In genomic region chr14:31407208-31407607, GRCm38 (mm10) we compare ENCODE assay signal across 10 mouse cellular contexts. TPM values are rescaled to one million over a fixed set of nuclear protein-coding genes. Genes with fewer than 3 reads are reported as not detected.
DNase-seq lines count a peak whose midpoint lies in the region; ATAC-seq and TF ChIP-seq lines count a peak whose summit lies in the region.
"Had no signal": no experiment of that assay in that cellular context is flagged by ENCODE, and none has a peak within 500 bp of the region (broad histone marks: within the 10 kb centered on the region; RNA-seq: fewer than 3 reads in every experiment).

No protein-coding gene starts in this region.

- no peak for TF ChIP-seq CTCF in testis, adult 2 months (IDR thresholded peaks at IDR 0.05; ENCODE audit: control insufficient read depth, insufficient read depth, insufficient replicate concordance, low read depth, low read length)

- ATAC-seq in heart, embryonic 12.5 days (ENCODE audit: insufficient number of reproducible peaks, low FRiP score): no peak
- ATAC-seq in kidney, embryonic 16.5 days (ENCODE audit: low FRiP score, low TSS enrichment): 0 out of 2 replicates have a peak, but pooled peaks have one; percentile 20
- ATAC-seq in erythroblast, adult 5-6 weeks (replicated peaks; ENCODE audit: low FRiP score, poor library complexity, severe bottlenecking): no peak
- ATAC-seq: forebrain, embryonic 16.5 days had no signal

- TF ChIP-seq POLR2A in testis, adult 2 months (IDR thresholded peaks at IDR 0.05; ENCODE audit: control insufficient read depth, low read depth, low read length): no peak

- H3K9ac ChIP-seq in heart, embryonic 12.5 days: peak overlapping the region; percentile 17; the same call in 1 of the 2 replicates
- no peak overlapping the region for H3K9ac ChIP-seq in kidney, embryonic 16.5 days (replicated peaks; ENCODE audit: low read length)

- intact Hi-C loops in heart, postnatal 25 days (cut with DNase I): no loop called here
- intact Hi-C loops in left cerebral cortex, postnatal 14 days (cut with DNase I): no loop called here

- H3K27ac ChIP-seq in heart, embryonic 12.5 days (ENCODE audit: poor library complexity, severe bottlenecking): peak overlapping the region; percentile 84
- peak overlapping the region; percentile 70 for H3K27ac ChIP-seq in testis, adult 2 months (ENCODE audit: control insufficient read depth, insufficient read depth, low read depth, low read length)
- peak overlapping the region; percentile 79 for H3K27ac ChIP-seq in kidney, embryonic 16.5 days (ENCODE audit: low read length)

- H3K4me1 ChIP-seq in heart, embryonic 12.5 days (replicated peaks): peaks cover 94% of the 10 kb centered on the region
- peaks cover 9% of the 10 kb centered on the region for H3K4me1 ChIP-seq in testis, adult 2 months (ENCODE audit: control insufficient read depth, insufficient read depth, low read length)
- peaks cover 48% of the 10 kb centered on the region for H3K4me1 ChIP-seq in kidney, embryonic 16.5 days (ENCODE audit: insufficient read depth, low read length)

- no peaks in the 10 kb centered on the region for H3K9me3 ChIP-seq in heart, embryonic 12.5 days (replicated peaks)
- H3K9me3 ChIP-seq in kidney, embryonic 16.5 days (ENCODE audit: low read length): no peaks in the 10 kb centered on the region

- 78% methylated on average over 15 of the region's 15 CpGs for WGBS in heart, embryonic 12.5 days
- WGBS in kidney, embryonic 16.5 days: 36% methylated on average over 15 of the region's 15 CpGs

- no peak overlapping the region for H3K4me2 ChIP-seq in heart, embryonic 12.5 days
- H3K4me2 ChIP-seq in kidney, embryonic 16.5 days (replicated peaks; ENCODE audit: low read depth, low read length): peak overlapping the region; percentile 12; the same call in 1 of the 2 replicates

- no peak for DNase-seq in heart, postnatal 25 days (ENCODE audit: low spot score)
- no peak for DNase-seq in testis, postnatal 14 days (ENCODE audit: low spot score)
- DNase-seq in left cerebral cortex, postnatal 14 days (ENCODE audit: low spot score in 2 of 2): no peak
- DNase-seq in thymus, postnatal 25 days: no peak
- DNase-seq: embryo, embryonic 11 days had no signal

- H3K27me3 ChIP-seq in heart, embryonic 12.5 days (replicated peaks): no peaks in the 10 kb centered on the region
- H3K27me3 ChIP-seq in testis, adult 2 months (ENCODE audit: control insufficient read depth, insufficient read depth, low read length): no peaks in the 10 kb centered on the region
- H3K27me3 ChIP-seq in kidney, embryonic 16.5 days (ENCODE audit: insufficient read depth, low read length): no peaks in the 10 kb centered on the region

- H3K4me3 ChIP-seq in heart, embryonic 12.5 days: no peak overlapping the region
- no peak overlapping the region for H3K4me3 ChIP-seq in testis, adult 2 months (ENCODE audit: control insufficient read depth, low read depth, low read length)
- no peak overlapping the region for H3K4me3 ChIP-seq in kidney, embryonic 16.5 days (ENCODE audit: low read length)

- H3K36me3 ChIP-seq in heart, embryonic 12.5 days: peaks cover 6% of the 10 kb centered on the region; the same call in 1 of the 2 replicates
- H3K36me3 ChIP-seq in testis, adult 2 months (ENCODE audit: control insufficient read depth, insufficient read depth, low read length): no peaks in the 10 kb centered on the region
- no peaks in the 10 kb centered on the region; the same call in 1 of the 2 replicates for H3K36me3 ChIP-seq in kidney, embryonic 16.5 days (ENCODE audit: insufficient read depth, low read length)

RNA-seq across cellular contexts. Expression of gene Sh3bp5, which starts 28.7 kb away (rescaled TPM):
- 29.9 and 30.2 TPM in 2 replicates for polyA plus RNA-seq in heart, embryonic 12.5 days (2016; fragmentation: Nextera tagmentation; extraction: Ambion mirVana)
- 10 to 100 TPM; 41.0 to 58.1 TPM for total RNA-seq in heart, postnatal 25 days (2021)
- 39.6 and 41.2 TPM in 2 replicates for polyA plus RNA-seq in testis, adult 2 months (2012; rRNA removed)
- 34.1 and 39.0 TPM in 2 replicates for polyA plus RNA-seq in kidney, embryonic 16.5 days (2015; fragmentation: Nextera tagmentation; extraction: Ambion mirVana)
- total RNA-seq in left cerebral cortex, postnatal 14 days (2021): 10 to 100 TPM; 73.5 to 73.9 TPM
- 8.5 and 15.3 TPM in 2 replicates for total RNA-seq in erythroblast, adult 5-6 weeks (2015; ENCODE audit: low replicate concordance)
- total RNA-seq in erythroblast, adult 5-6 weeks (2017; ENCODE audit: low replicate concordance): 8.1 and 11.1 TPM in 2 replicates
